Mouse (Mus musculus) liver, embryonic 11.5 days (tissue): ENCODE data around the gene Mphosph10. TPM values are rescaled to one million over a fixed set of nuclear protein-coding genes. Genes with fewer than 3 reads are reported as not detected.

Experiments used
- ATAC-seq: fragments of 200-750 bp; cut with Nextera tagmentation; replicated peaks from 2 replicates; pipeline ENCODE4 v1.8.0; 2017; ENCODE audit warnings: moderate number of reproducible peaks, mild to moderate bottlenecking, moderate TSS enrichment, moderate library complexity; ENCODE audit not compliant: low FRiP score
- DNase-seq: peaks from one replicate; pipeline ENCODE4 v3.0.0-alpha.2; 2017; ENCODE audit warnings: low spot score
- H3K27ac ChIP-seq: fragments of 300-500 bp; sonication (generic); 2 replicates; pipeline ENCODE4 v1.5.1; 2014; ENCODE audit warnings: mild to moderate bottlenecking, low read depth, low read length, control low read depth
- H3K27me3 ChIP-seq: fragments of 300-500 bp; sonication (generic); replicated peaks from 2 replicates; pipeline ENCODE4 v1.6.1; 2014; ENCODE audit warnings: low read length, mixed read lengths; ENCODE audit not compliant: control insufficient read depth, insufficient read depth
- H3K36me3 ChIP-seq: fragments of 300-500 bp; sonication (generic); 2 replicates; pipeline ENCODE4 v1.6.1; 2014; ENCODE audit warnings: mild to moderate bottlenecking, low read length, moderate library complexity, mixed read lengths; ENCODE audit not compliant: control insufficient read depth, insufficient read depth
- H3K4me1 ChIP-seq: fragments of 300-500 bp; sonication (generic); replicated peaks from 2 replicates; pipeline ENCODE4 v1.6.1; 2014; ENCODE audit warnings: low read length, mixed read lengths; ENCODE audit not compliant: control insufficient read depth, insufficient read depth
- H3K4me2 ChIP-seq: fragments of 300-500 bp; sonication (generic); 2 replicates; pipeline ENCODE4 v1.6.1; 2014; ENCODE audit warnings: mild to moderate bottlenecking, control low read depth, moderate library complexity
- H3K4me3 ChIP-seq: fragments of 300-500 bp; sonication (generic); 2 replicates; pipeline ENCODE4 v1.5.1; 2014; ENCODE audit warnings: low read depth, low read length, control low read depth
- H3K9ac ChIP-seq: fragments of 300-500 bp; sonication (generic); 2 replicates; pipeline ENCODE4 v1.6.1; 2014; ENCODE audit warnings: low read depth, low read length, control low read depth
- H3K9me3 ChIP-seq: fragments of 300-500 bp; sonication (generic); 2 replicates; pipeline ENCODE4 v1.6.1; 2016; ENCODE audit warnings: low read length, inconsistent platforms, mixed read lengths; ENCODE audit not compliant: control insufficient read depth
- WGBS: fragments of 180-500 bp; shearing (Covaris S2); extraction: QIAGEN DNeasy Blood & Tissue Kit; methylation state at CpG from one replicate; pipeline ENCODE4 v1.1.7; 2014; 5-methylcytosine and 5-hydroxymethylcytosine counted together
- polyA plus RNA-seq: library from polyadenylated mRNA; unstranded; fragments of >200 nt; fragmentation: Nextera tagmentation; extraction: Ambion mirVana; gene quantifications from 2 replicates; pipeline ENCODE4 v1.2.1, GENCODE M21; 2014

Gene Mphosph10
- polyA plus RNA-seq = 73.4 and 75.8 TPM in 2 replicates

DNA sequence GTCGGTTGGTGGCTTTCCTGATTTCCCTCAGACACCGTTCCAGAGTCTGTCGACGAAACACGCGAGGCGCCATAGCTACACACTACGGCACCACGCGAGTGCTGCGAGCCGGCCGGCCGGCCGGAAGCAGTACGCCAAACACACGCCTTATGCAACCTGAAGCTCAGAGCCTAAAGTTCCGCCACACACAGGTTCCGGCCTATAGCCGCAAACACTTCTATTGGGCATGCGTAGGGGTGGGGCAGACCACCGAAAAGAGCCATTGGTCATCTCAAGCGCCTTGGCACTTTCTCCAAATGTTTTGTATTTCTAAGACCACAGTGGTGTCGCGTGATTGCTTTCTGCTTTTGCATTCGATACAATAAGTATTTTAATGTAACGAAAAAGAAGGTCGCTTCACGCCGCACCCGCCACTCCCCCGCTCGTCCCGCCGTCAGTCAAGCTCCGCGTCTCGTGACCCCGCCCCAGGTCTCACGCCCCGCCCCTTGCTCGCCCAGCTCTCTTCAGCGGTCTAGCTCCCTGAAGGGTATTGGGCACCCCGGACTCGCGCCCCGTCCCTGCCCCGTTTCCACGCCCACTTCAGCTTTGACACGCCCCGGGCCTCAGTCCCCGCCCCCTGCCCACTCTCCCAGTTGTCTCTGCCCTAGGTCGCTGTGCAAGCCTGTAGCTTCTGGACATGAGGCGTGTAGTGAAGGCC, at the start of gene Mphosph10, which contains the start of gene Mcee:
Mphosph10 (minus strand) TSS at position 147 of the 697 bp plus-strand sequence.
Mcee (plus strand) TSS at position 486 of the 697 bp plus-strand sequence.
- peaks cover 12% of the 10 kb centered on the region for H3K36me3 ChIP-seq
- peak within 1 kb of the TSS; percentile 44 for H3K27ac ChIP-seq
- peak within 1 kb of the TSS; percentile 81 for H3K9ac ChIP-seq
- H3K4me3 ChIP-seq = peak within 1 kb of the TSS; percentile 84
- H3K4me2 ChIP-seq = peak within 1 kb of the TSS; percentile 89
- no peaks in the 10 kb centered on the region for H3K27me3 ChIP-seq
- WGBS = under 1% methylated on average over 54 of the region's 54 CpGs
- H3K9me3 ChIP-seq = no peaks in the 10 kb centered on the region
- peaks cover 6% of the 10 kb centered on the region for H3K4me1 ChIP-seq
- ATAC-seq = peak; percentile 99
- peak; percentile 99 for DNase-seq

DNA sequence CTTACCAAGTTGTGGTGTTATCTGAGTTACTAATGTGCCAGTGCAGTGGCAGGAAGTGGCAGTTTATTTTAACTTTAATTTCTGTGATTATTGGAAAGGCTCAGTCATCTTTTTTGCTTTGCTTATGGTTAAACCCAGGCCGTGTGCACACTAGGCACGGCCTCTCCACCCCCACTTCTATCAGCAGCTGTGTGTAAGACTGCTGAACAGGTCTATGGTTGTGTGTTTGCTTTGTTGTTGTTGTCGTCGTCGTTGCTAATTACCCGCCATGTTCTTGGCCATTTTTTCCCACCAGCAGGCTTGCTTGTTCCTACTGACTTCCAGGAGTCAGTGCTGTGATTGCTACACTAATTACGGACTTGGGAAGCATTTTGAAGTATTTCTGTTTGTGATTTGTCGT, 48.5 kb upstream of the Mphosph10 start:
- H3K9ac ChIP-seq = no peak overlapping the region
- no peaks in the 10 kb centered on the region for H3K9me3 ChIP-seq
- no peaks in the 10 kb centered on the region for H3K4me1 ChIP-seq
- no peak for DNase-seq
- ATAC-seq = no peak
- no peak overlapping the region for H3K4me3 ChIP-seq
- H3K27me3 ChIP-seq = no peaks in the 10 kb centered on the region
- no peak overlapping the region for H3K4me2 ChIP-seq
- WGBS = 80% methylated on average over 8 of the region's 8 CpGs
- no peak overlapping the region for H3K27ac ChIP-seq
- no peaks in the 10 kb centered on the region for H3K36me3 ChIP-seq

DNA sequence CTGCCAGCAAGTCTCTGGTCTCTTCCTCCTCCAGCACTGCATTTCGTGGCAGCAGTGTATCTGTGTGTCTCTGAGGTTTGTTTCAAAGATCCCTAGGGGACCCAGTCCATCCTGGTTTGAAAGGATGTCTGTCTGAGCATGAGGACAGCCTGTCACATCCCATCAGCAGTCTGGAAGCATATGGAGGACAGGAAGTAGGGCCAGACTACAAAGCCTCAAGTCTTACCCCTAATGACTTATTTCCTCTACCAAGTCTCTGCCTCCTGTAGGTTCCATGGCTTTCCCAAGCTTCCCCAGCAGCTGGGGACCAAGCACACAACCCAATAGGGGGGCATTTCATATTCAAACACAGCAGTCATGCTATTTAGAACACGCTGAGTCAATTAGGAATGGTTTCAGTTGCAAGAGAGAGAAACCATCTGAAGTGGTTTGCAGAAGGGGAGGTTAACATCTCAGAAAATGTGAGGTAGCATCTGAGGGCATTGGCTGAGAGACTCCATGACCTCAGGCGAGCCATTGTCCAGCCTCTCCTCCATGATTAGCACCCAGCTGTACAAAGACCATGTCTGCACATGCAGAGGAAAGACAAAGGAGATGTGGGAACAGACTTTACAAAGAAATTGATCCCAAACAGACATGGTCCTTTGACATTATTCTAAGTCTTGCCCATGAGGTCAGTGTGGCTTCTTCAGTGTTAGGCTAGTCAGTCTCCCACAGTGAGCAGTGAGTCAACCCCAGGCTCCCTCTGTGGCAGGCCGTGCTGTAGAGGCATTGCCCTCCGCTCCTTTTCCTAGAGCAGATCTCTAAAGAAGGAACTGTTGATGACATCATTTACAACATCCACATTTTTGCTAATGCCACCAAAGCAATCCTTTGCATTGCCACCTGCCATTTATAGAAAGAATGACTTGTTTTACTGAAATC, 47.8 kb upstream of the Mphosph10 start:
- H3K36me3 ChIP-seq = no peaks in the 10 kb centered on the region
- H3K27me3 ChIP-seq = no peaks in the 10 kb centered on the region
- no peak overlapping the region for H3K27ac ChIP-seq
- no peaks in the 10 kb centered on the region for H3K9me3 ChIP-seq
- WGBS = 60% methylated on average over 5 of the region's 5 CpGs
- H3K4me3 ChIP-seq = no peak overlapping the region
- H3K9ac ChIP-seq = no peak overlapping the region
- DNase-seq (no peak), ATAC-seq (no peak)
- H3K4me2 ChIP-seq = no peak overlapping the region
- no peaks in the 10 kb centered on the region for H3K4me1 ChIP-seq

DNA sequence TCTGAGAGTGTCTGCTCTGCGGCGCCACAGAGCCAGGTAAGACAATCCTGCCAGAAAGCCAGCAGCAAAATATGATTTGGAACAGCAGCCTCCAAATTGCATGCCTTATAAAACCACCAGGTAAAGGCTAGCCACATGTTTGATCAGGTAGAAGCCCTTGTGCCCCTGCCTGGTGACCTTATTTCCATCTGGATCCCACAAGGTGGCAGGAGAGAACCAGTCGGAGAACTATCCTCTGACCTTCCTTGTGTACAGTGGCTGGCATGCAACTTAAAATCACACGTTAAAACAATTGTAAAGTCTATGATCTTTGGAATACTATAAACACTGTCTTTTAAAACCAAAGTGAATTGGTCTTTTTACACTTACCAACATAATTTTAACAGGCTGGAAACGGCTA, 32.8 kb upstream of the Mphosph10 start:
- ATAC-seq (no peak), DNase-seq (no peak)
- no peaks in the 10 kb centered on the region for H3K36me3 ChIP-seq
- H3K4me2 ChIP-seq = no peak overlapping the region
- H3K4me1 ChIP-seq = no peaks in the 10 kb centered on the region
- no peaks in the 10 kb centered on the region for H3K9me3 ChIP-seq
- WGBS = 69% methylated on average over 5 of the region's 5 CpGs
- no peak overlapping the region for H3K4me3 ChIP-seq
- no peaks in the 10 kb centered on the region for H3K27me3 ChIP-seq
- no peak overlapping the region for H3K9ac ChIP-seq
- H3K27ac ChIP-seq = no peak overlapping the region

DNA sequence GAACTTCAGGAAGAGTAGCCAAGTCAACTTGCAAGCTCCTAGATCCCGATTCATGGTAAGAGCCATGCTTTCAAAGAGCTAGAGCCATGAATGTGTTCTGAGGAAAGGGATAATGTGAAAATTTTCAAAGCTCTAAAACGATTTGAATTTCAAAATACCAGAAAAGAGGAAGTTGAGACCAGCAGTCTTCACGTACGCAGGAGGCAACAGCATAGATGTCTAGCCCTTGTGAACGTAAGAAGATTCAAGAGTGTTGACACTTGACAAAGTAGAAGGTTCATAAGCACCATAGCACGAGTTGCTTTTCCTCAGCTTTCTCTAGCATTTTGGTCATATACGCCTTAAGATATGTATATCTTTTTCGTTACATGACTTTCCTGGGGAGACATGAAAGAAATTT, 11.9 kb upstream of the Mphosph10 start:
- no peak overlapping the region for H3K4me2 ChIP-seq
- H3K9me3 ChIP-seq = no peaks in the 10 kb centered on the region
- no peaks in the 10 kb centered on the region for H3K4me1 ChIP-seq
- no peak overlapping the region for H3K27ac ChIP-seq
- ATAC-seq (no peak), DNase-seq (no peak)
- no peaks in the 10 kb centered on the region; the same call in 1 of the 2 replicates for H3K36me3 ChIP-seq
- H3K27me3 ChIP-seq = no peaks in the 10 kb centered on the region
- H3K4me3 ChIP-seq = no peak overlapping the region
- 75% methylated on average over 8 of the region's 8 CpGs for WGBS
- H3K9ac ChIP-seq = no peak overlapping the region

DNA sequence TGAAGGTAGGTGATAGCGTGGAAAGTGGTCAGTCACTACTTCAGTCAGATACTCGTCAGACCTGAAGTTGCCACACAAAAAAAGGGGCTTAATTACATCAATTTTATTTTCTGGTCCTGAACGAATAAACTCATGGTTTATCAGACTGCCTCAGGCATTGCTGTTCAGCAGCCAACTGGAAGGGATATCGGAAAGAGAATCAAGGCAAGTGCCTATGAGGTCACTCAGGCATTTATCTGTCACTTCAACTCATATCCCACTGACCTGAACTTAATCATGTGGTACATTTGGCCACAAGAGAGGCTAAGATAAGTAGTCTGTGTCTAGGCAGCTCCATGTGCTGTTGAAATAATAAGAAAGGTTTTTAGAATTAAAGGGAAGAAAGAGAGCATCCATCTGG, 10.4 kb upstream of the Mphosph10 start:
- no peak overlapping the region for H3K9ac ChIP-seq
- ATAC-seq = no peak
- no peak overlapping the region for H3K27ac ChIP-seq
- H3K9me3 ChIP-seq = no peaks in the 10 kb centered on the region
- no peaks in the 10 kb centered on the region for H3K27me3 ChIP-seq
- no peak overlapping the region for H3K4me2 ChIP-seq
- no peaks in the 10 kb centered on the region; the same call in 1 of the 2 replicates for H3K36me3 ChIP-seq
- H3K4me1 ChIP-seq = no peaks in the 10 kb centered on the region
- DNase-seq = no peak
- WGBS = 86% methylated on average over 4 of the region's 4 CpGs
- no peak overlapping the region for H3K4me3 ChIP-seq

DNA sequence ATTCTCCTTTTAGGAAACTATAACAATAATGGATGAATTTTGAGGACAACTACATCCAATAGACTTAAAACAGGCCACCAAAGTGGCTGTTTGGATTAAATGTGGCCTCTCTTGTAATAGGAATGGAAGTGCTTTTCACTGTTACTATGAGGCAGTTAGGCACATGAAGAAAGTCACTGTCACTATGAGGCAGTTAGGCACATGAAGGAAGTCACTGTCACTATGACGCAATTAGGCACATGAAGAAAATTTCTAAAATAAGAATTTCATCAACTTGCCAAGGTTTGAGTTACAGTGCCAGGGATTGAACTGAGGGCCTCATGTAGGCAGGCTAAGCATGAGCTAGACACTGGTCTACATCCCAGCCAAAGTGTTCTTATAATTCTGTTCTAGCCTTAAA, 8.7 kb upstream of the Mphosph10 start:
- Histone ChIP-seq H3K4me2 (no peak overlapping the region), H3K4me3 (no peak overlapping the region), H3K4me1 (no peaks in the 10 kb centered on the region), H3K27me3 (no peaks in the 10 kb centered on the region), H3K27ac (no peak overlapping the region), H3K9me3 (no peaks in the 10 kb centered on the region), H3K9ac (no peak overlapping the region), H3K36me3 (no peaks in the 10 kb centered on the region; the same call in 1 of the 2 replicates)
- DNase-seq = no peak
- ATAC-seq = no peak
- WGBS = 94% methylated on average over 1 of the region's 1 CpGs

DNA sequence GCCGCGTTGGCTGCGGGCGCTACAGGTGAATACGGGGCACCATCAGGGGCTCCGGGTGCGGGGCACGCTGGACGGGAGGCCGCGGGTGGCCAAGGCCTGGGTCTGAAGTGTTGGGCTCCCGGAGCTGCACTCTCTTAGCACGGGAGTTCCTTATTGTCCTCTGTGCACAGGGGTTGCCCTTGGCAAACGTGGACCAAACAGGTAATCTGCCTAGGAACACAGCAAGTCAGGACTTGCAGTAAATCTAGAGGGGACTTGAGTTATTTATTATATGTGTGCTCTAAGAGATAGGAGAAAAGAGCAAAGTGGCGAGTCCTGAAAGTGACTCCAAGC, 717 bp upstream of the Mphosph10 start:
- Histone ChIP-seq H3K9ac (peak overlapping the region; percentile 81), H3K27me3 (no peaks in the 10 kb centered on the region), H3K4me3 (peak overlapping the region; percentile 84), H3K9me3 (no peaks in the 10 kb centered on the region), H3K4me1 (peaks cover 6% of the 10 kb centered on the region), H3K4me2 (peak overlapping the region; percentile 75), H3K36me3 (peaks cover 12% of the 10 kb centered on the region), H3K27ac (peak overlapping the region; percentile 44)
- no peak for DNase-seq
- peak; percentile 48 for ATAC-seq
- WGBS = under 1% methylated on average over 15 of the region's 15 CpGs
